Mouse (Mus musculus) hindbrain, embryonic 15.5 days (tissue): ENCODE data around the gene Krba1. TPM values are rescaled to one million over a fixed set of nuclear protein-coding genes. Genes with fewer than 3 reads are reported as not detected.

Experiments
- microRNA-seq: library from miRNA; unstranded; fragments of <30 nt; microRNA quantifications from one replicate; pipeline ENCODE4, GENCODE M21; 2016
- polyA plus RNA-seq: library from polyadenylated mRNA; unstranded; fragments of >200 nt; fragmentation: Nextera tagmentation; extraction: Ambion mirVana; gene quantifications from 2 replicates; pipeline ENCODE4 v1.2.1, GENCODE M21; 2015

Gene Krba1
- polyA plus RNA-seq, 1 experiment from 2014 or later, result 27.8 TPM

Small RNA genes lying within 50 kb of the gene (microRNA-seq; reads per million reads assigned to microRNA genes)
- gene Gm24325, result not detected

Other genes with a start within 250 kb of the Krba1 start
- gene Zfp467, start 50.2 kb downstream of the Krba1 start, polyA plus RNA-seq, result 27.8 and 30.7 TPM in 2 replicates
- gene Sspo, start 52.6 kb downstream of the Krba1 start, polyA plus RNA-seq, result 0.22 and 0.78 TPM in 2 replicates
- 296 and 311 TPM in 2 replicates for gene Atp6v0e2, start 142.0 kb downstream of the Krba1 start, polyA plus RNA-seq
- 24.8 and 29.2 TPM in 2 replicates for gene Lrrc61, start 159.2 kb downstream of the Krba1 start, polyA plus RNA-seq
- gene Rarres2, start 177.2 kb downstream of the Krba1 start, polyA plus RNA-seq, result 5.1 and 7.6 TPM in 2 replicates
- not detected in 2 replicates for gene Gm45021, start 194.0 kb downstream of the Krba1 start, polyA plus RNA-seq
- gene Repin1, start 198.3 kb downstream of the Krba1 start, polyA plus RNA-seq, result 44.3 and 46.1 TPM in 2 replicates
- 1.0 TPM in 1 of 2 replicates, not detected in the other for gene Gm44965, start 198.4 kb downstream of the Krba1 start, polyA plus RNA-seq
- gene Zfp775, start 206.5 kb downstream of the Krba1 start, polyA plus RNA-seq, result 13.5 and 14.5 TPM in 2 replicates
- 26.4 and 27.1 TPM in 2 replicates for gene AI854703, start 231.2 kb downstream of the Krba1 start, polyA plus RNA-seq